Mouse (Mus musculus) CH12.LX (cell line): ENCODE measurements around the gene Icmt. TPM values are rescaled to one million over a fixed set of nuclear protein-coding genes. Genes with fewer than 3 reads are reported as not detected.

Experiments used
- DNase-seq: peaks from one replicate; pipeline ENCODE4 v3.0.0-alpha.2; 2013; ENCODE audit errors: extremely low read depth
- H3K27ac ChIP-seq: 2 replicates; pipeline ENCODE4 v1.5.1; 2012; ENCODE audit warnings: low read depth, mild to moderate bottlenecking, control low read depth, moderate library complexity; ENCODE audit not compliant: insufficient read depth
- H3K27me3 ChIP-seq: replicated peaks from 2 replicates; pipeline ENCODE3; 2012; ENCODE audit warnings: inconsistent platforms
- H3K36me3 ChIP-seq, 2 experiments: replicated peaks in 1 of 2; 2 replicates each; pipeline versions ENCODE3 to v1.6.1; 2012; ENCODE audit warnings: inconsistent platforms in 1 of 2, low read length in 1 of 2, mild to moderate bottlenecking in 1 of 2, mixed read lengths in 1 of 2, moderate library complexity in 1 of 2; ENCODE audit not compliant: control insufficient read depth in 1 of 2, insufficient read depth in 1 of 2
- H3K4me1 ChIP-seq, 2 experiments: 2 replicates each; pipeline ENCODE4 v1.6.1; 2012; ENCODE audit warnings: inconsistent platforms in 1 of 2, moderate library complexity in 1 of 2; ENCODE audit not compliant: insufficient read depth in 2 of 2, control insufficient read depth in 1 of 2
- H3K4me2 ChIP-seq: 2 replicates; pipeline ENCODE4 v1.6.1; 2012; ENCODE audit warnings: low read depth, mild to moderate bottlenecking, control low read depth; ENCODE audit not compliant: poor library complexity, insufficient read depth, severe bottlenecking
- H3K4me3 ChIP-seq, 3 experiments: fragments of 150-350 bp in 1 of 3; sonication (generic) in 1 of 3; replicated peaks in 1 of 3; 2 replicates each; pipeline versions ENCODE3 to v1.5.1; 2011 to 2012; ENCODE audit warnings: low read depth in 2 of 3, low read length in 2 of 3, mild to moderate bottlenecking in 2 of 3, moderate library complexity in 2 of 3, control low read depth in 1 of 3, improper control_type of control experiment in 1 of 3, inconsistent platforms in 1 of 3, mixed read lengths in 1 of 3; ENCODE audit not compliant: poor library complexity in 1 of 3
- H3K79me2 ChIP-seq: replicated peaks from 2 replicates; pipeline ENCODE4 v1.6.1; 2012; ENCODE audit warnings: mild to moderate bottlenecking, moderate library complexity; ENCODE audit not compliant: control insufficient read depth, poor library complexity, insufficient read depth, severe bottlenecking; ENCODE audit errors: extremely low read depth
- H3K9ac ChIP-seq: 2 replicates; pipeline ENCODE4 v1.6.1; 2012; ENCODE audit warnings: low read depth, mild to moderate bottlenecking, control low read depth, moderate library complexity; ENCODE audit not compliant: insufficient read depth
- H3K9me3 ChIP-seq: replicated peaks from 2 replicates; pipeline ENCODE3; 2012; ENCODE audit warnings: low read length, inconsistent platforms, mixed read lengths
- BHLHE40 ChIP-seq: IDR thresholded peaks from 2 replicates; pipeline ENCODE4 v1.6.1; 2011; ENCODE audit warnings: mild to moderate bottlenecking, low read depth, low read length, improper control_type of control experiment
- CHD2 ChIP-seq: IDR thresholded peaks from 2 replicates; pipeline ENCODE4 v1.6.1; 2011; ENCODE audit warnings: low read length, improper control_type of control experiment
- CTCF ChIP-seq, 2 experiments: IDR thresholded peaks in 1 of 2; conservative IDR thresholded peaks in 1 of 2; 2 replicates each; pipeline ENCODE4 v1.5.1; 2011 to 2012; ENCODE audit warnings: low read depth in 2 of 2, low read length in 2 of 2, improper control_type of control experiment in 1 of 2, inconsistent platforms in 1 of 2, mild to moderate bottlenecking in 1 of 2, moderate library complexity in 1 of 2
- E2F4 ChIP-seq: IDR thresholded peaks from 2 replicates; pipeline ENCODE4 v1.6.1; 2011; ENCODE audit warnings: low read depth, low read length, improper control_type of control experiment; ENCODE audit not compliant: insufficient replicate concordance
- ELF1 ChIP-seq: IDR thresholded peaks from 2 replicates; pipeline ENCODE4 v1.6.1; 2014; ENCODE audit warnings: low read depth, mild to moderate bottlenecking, inconsistent platforms, low read length, improper control_type of control experiment
- EP300 ChIP-seq: IDR thresholded peaks from 2 replicates; pipeline ENCODE4 v1.6.1; 2011; ENCODE audit warnings: low read length, improper control_type of control experiment
- GABPA ChIP-seq: IDR thresholded peaks from 2 replicates; pipeline ENCODE4 v1.6.1; 2012; ENCODE audit warnings: low read depth, low read length, improper control_type of control experiment, inconsistent platforms; ENCODE audit not compliant: insufficient replicate concordance
- HCFC1 ChIP-seq: IDR thresholded peaks from 2 replicates; pipeline ENCODE4 v1.6.1; 2012; ENCODE audit warnings: low read depth, mild to moderate bottlenecking, inconsistent platforms, low read length, improper control_type of control experiment
- IRF4 ChIP-seq: IDR thresholded peaks from 2 replicates; pipeline ENCODE4 v1.6.1; 2014; ENCODE audit warnings: low read depth, mild to moderate bottlenecking, inconsistent platforms, low read length, improper control_type of control experiment
- MEF2A ChIP-seq: IDR thresholded peaks from 2 replicates; pipeline ENCODE4 v1.6.1; 2014; ENCODE audit warnings: low read depth, mild to moderate bottlenecking, inconsistent platforms, low read length, improper control_type of control experiment, borderline replicate concordance
- PAX5 ChIP-seq: IDR thresholded peaks from 2 replicates; pipeline ENCODE4 v1.6.1; 2012; ENCODE audit warnings: low read length, inconsistent platforms, mixed read lengths
- POLR2AphosphoS2 ChIP-seq: IDR thresholded peaks from 2 replicates; pipeline ENCODE4 v1.6.1; 2011; ENCODE audit warnings: low read depth, low read length, improper control_type of control experiment
- RCOR1 ChIP-seq: conservative IDR thresholded peaks from 2 replicates; pipeline ENCODE4 v1.6.1; 2012; ENCODE audit warnings: low read depth, mild to moderate bottlenecking, inconsistent platforms, low read length, improper control_type of control experiment
- SIN3A ChIP-seq: IDR thresholded peaks from 2 replicates; pipeline ENCODE4 v1.6.1; 2012; ENCODE audit warnings: low read length, improper control_type of control experiment, inconsistent platforms
- UBTF ChIP-seq: IDR thresholded peaks from 2 replicates; pipeline ENCODE4 v1.6.1; 2012; ENCODE audit warnings: low read depth, mild to moderate bottlenecking, inconsistent platforms, low read length, improper control_type of control experiment, moderate library complexity
- ZNF384 ChIP-seq: IDR thresholded peaks from 2 replicates; pipeline ENCODE4 v1.6.1; 2012; ENCODE audit warnings: low read depth, low read length, improper control_type of control experiment, inconsistent platforms
- dilution Hi-C: fragments of 300-500 bp; cut with MboI; formaldehyde crosslinking; loops from 2 replicates; pipeline ENCODE4 v1.14.3; 2020; ENCODE audit warnings: low sequenced_read_pairs; ENCODE audit not compliant: extremely low pct_unique_long_range_greater_than_20kb, extremely low pct_ligation_motif_present
- in situ Hi-C: fragments of 300-500 bp; cut with MboI; formaldehyde crosslinking; loops from 3 replicates; pipeline ENCODE4 v1.14.3; 2019; ENCODE audit warnings: low sequenced_read_pairs, low pct_ligation_motif_present, low pct_unique_long_range_greater_than_20kb, mixed read lengths
- polyA plus RNA-seq: library from polyadenylated mRNA; unstranded; fragments of >175 nt; gene quantifications from 2 replicates; pipeline ENCODE4 v1.2.1, GENCODE M21; 2012; ENCODE audit warnings: low read depth; ENCODE audit not compliant: insufficient read length
- total RNA-seq, 2 experiments: library from RNA; depleted of rRNA; stranded (reverse); fragments of 300-350 nt in 1 of 2; fragments of >200 nt in 1 of 2; gene quantifications; 2 replicates each; pipeline ENCODE4 v1.2.3; 2012 to 2014

The Icmt gene
- total and polyA plus RNA-seq, 3 experiments: 18.5 to 29.8 (median 21.5) TPM

DNA sequence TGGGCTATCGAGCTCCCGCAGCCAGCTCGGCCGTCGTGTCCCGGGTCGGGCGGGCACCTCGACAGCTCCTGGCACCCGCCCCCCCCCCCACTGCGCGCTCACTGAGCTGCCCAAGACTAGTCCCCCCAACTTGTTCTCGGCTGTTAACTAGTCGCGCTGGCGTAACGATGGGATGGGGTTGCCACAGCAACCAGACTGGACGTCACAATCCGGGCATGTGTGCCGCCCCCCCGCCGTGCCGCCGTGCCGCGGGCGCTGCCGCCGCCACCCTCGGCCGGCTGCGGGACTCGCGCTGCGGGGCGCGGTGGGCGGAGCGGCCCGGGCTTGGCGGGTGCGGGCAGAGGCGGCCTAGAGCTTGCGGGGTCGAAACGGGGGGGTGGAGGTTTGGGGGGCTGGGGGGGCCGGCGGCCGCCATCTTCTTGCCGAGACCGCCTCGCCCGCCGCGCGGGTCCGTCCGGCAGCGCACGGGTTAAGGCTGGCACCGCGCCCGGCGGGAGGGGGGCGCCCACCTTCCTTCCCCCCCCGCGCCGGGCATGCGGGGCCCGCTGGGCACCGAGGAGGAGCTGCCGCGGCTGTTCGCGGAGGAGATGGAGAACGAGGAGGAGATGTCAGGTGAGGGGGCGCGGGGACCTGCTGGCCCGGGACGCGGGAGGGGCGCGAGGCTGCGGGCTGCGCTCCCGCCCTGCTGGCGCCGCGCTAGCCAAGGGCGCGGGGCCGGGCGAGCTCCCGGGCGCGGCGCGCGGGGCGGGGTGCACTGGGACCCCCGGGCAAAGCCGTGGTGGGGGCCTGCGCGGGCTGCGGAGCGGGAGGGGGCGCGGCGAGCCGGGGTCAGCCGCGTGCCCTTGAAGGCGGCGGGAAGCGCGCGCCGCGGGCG lies 41.6 kb downstream of the Icmt start, which contains the start of gene Chd5:
TSS of gene Chd5 (plus strand) at position 233 of the 874 bp plus-strand sequence.
- H3K36me3 ChIP-seq: peaks cover 25 to 37% of the 10 kb centered on the region in 2 experiments
- no peak within 1 kb of the TSS for H3K9ac ChIP-seq
- TF ChIP-seq UBTF (no peak), PAX5 (no peak), ELF1 (no peak), ZNF384 (no peak), MEF2A (no peak), RCOR1 (no peak)
- H3K79me2 ChIP-seq: no peaks in the 10 kb centered on the region
- no peak within 1 kb of the TSS for H3K4me2 ChIP-seq
- H3K27ac ChIP-seq: no peak within 1 kb of the TSS
- dilution Hi-C loops (no loop called here), in situ Hi-C loops (no loop called here)
- H3K9me3 ChIP-seq: peaks cover 2% of the 10 kb centered on the region
- H3K4me1 ChIP-seq: peaks cover 5 to 30% of the 10 kb centered on the region in 2 experiments; a peak in 3 of 4 replicates
- H3K4me3 ChIP-seq: no peak within 1 kb of the TSS
- H3K27me3 ChIP-seq: no peaks in the 10 kb centered on the region
- no peak for DNase-seq

DNA sequence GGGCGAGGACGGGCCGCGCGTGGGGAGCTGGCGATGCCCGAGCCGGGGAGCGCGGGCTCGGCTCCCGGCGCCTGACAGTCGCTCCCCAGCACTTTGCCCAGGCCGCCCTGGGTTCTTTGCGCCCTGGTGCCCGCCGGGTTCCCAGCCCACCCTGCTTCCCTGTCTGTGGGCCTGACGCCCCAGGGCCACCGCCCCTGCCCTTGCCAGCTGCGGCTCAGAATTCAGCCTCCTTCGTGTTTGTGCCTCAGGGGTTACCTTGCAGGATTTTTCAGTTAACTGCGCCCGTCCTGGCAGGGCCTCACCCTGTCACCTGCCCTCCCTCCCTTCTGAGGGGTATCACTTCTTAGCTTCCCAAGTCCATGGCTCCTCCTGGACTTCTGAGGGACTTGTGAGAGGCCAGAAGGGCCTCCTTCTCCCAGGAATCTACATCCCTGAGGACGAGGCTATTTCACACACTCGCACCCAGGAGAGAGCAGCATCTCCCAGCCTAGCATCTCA lies 42.3 kb downstream of the Icmt start:
- Histone ChIP-seq H3K27me3 (no peaks in the 10 kb centered on the region), H3K4me1 (peaks cover 9 to 29% of the 10 kb centered on the region in 2 experiments), H3K4me3 (no peak overlapping the region), H3K79me2 (no peaks in the 10 kb centered on the region), H3K9ac (no peak overlapping the region), H3K36me3 (peaks cover 19 to 31% of the 10 kb centered on the region in 2 experiments), H3K27ac (no peak overlapping the region), H3K4me2 (no peak overlapping the region), H3K9me3 (peaks cover 2% of the 10 kb centered on the region)
- no peak for DNase-seq
- TF ChIP-seq GABPA (no peak), SIN3A (no peak), ZNF384 (no peak), EP300 (no peak), CHD2 (no peak), POLR2AphosphoS2 (no peak), UBTF (no peak), BHLHE40 (no peak), HCFC1 (no peak), IRF4 (no peak), E2F4 (no peak), PAX5 (no peak), CTCF (conservative IDR thresholded peaks at IDR 0.05 in 1 of 2, IDR thresholded peaks at IDR 0.05 in 1 of 2; ENCODE audit: low read depth in 2 of 2, low read length in 2 of 2) (no peak)
- dilution Hi-C loops: no loop called here
- in situ Hi-C loops: no loop called here
